Mouse (Mus musculus): ENCODE data around the gene Col4a5. TPM values are rescaled to one million over a fixed set of nuclear protein-coding genes. Genes with fewer than 3 reads are reported as not detected.

The Col4a5 gene
- polyA plus RNA-seq, 1 experiment from 2014 or later, result 8.1 TPM

GRCm38 (mm10) chrX:141547471-141547870, 72.3 kb downstream of the Col4a5 start:
- Histone ChIP-seq H3K9ac (ENCODE audit: low read depth, low read length) (no peak overlapping the region), H3K4me1 (ENCODE audit: control insufficient read depth, insufficient read depth, low read depth, low read length) (no peaks in the 10 kb centered on the region), H3K27me3 (replicated peaks; ENCODE audit: control insufficient read depth, insufficient read depth, low read length) (no peaks in the 10 kb centered on the region), H3K4me2 (ENCODE audit: low read length) (no peak overlapping the region), H3K4me3 (ENCODE audit: low read length) (no peak overlapping the region), H3K36me3 (ENCODE audit: control insufficient read depth, insufficient read depth, low read length) (no peaks in the 10 kb centered on the region), H3K9me3 (ENCODE audit: control insufficient read depth, low read length) (no peaks in the 10 kb centered on the region), H3K27ac (ENCODE audit: low read depth, low read length) (no peak overlapping the region)
- 93% methylated on average over 2 of the region's 2 CpGs for WGBS
- no peak for ATAC-seq

GRCm38 (mm10) chrX:141590242-141590641, 115.1 kb downstream of the Col4a5 start:
- no peak for ATAC-seq
- Histone ChIP-seq H3K9me3 (ENCODE audit: control insufficient read depth, low read length) (no peaks in the 10 kb centered on the region), H3K4me3 (ENCODE audit: low read length) (no peak overlapping the region), H3K27ac (ENCODE audit: low read depth, low read length) (no peak overlapping the region), H3K36me3 (ENCODE audit: control insufficient read depth, insufficient read depth, low read length) (no peaks in the 10 kb centered on the region), H3K4me1 (ENCODE audit: control insufficient read depth, insufficient read depth, low read depth, low read length) (no peaks in the 10 kb centered on the region), H3K4me2 (ENCODE audit: low read length) (no peak overlapping the region), H3K27me3 (replicated peaks; ENCODE audit: control insufficient read depth, insufficient read depth, low read length) (no peaks in the 10 kb centered on the region), H3K9ac (ENCODE audit: low read depth, low read length) (no peak overlapping the region)
- WGBS, result 37% methylated on average over 3 of the region's 3 CpGs

DNA sequence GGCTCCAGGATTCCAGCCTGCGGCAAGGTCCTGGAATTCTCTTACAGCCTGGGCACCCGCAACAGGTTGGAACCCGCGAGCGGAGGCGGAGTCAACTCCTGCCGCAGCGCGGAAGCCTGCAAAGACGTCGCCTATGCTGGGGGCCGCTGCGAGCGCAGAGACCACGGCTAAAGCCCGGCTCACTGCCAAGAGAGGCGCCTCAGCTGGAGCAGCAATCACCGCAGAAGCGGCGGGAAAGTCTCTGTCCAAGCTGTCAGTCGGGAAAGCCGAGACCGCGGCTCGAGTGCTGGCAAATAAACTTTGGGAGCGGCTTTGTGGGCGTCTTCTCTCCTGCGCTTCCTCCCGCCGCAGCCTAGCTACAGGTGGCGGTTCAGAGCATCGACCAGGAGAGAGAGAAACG, 246.5 kb downstream of the Col4a5 start:
- Histone ChIP-seq H3K27me3 (replicated peaks; ENCODE audit: control insufficient read depth, insufficient read depth, low read length) (peaks cover 33% of the 10 kb centered on the region), H3K27ac (ENCODE audit: low read depth, low read length) (no peak overlapping the region), H3K36me3 (ENCODE audit: control insufficient read depth, insufficient read depth, low read length) (no peaks in the 10 kb centered on the region), H3K4me2 (ENCODE audit: low read length) (peak overlapping the region; percentile 74), H3K4me1 (ENCODE audit: control insufficient read depth, insufficient read depth, low read depth, low read length) (peaks cover 7% of the 10 kb centered on the region), H3K9me3 (ENCODE audit: control insufficient read depth, low read length) (no peaks in the 10 kb centered on the region), H3K4me3 (ENCODE audit: low read length) (peak overlapping the region; percentile 43), H3K9ac (ENCODE audit: low read depth, low read length) (peak overlapping the region; percentile 27; the same call in 1 of the 2 replicates)
- ATAC-seq, result no peak
- 16% methylated on average over 33 of the region's 33 CpGs for WGBS

GRCm38 (mm10) chrX:141723936-141724335, 248.8 kb downstream of the Col4a5 start:
- H3K9me3 ChIP-seq (ENCODE audit: control insufficient read depth, low read length), result no peaks in the 10 kb centered on the region
- no peaks in the 10 kb centered on the region for H3K36me3 ChIP-seq (ENCODE audit: control insufficient read depth, insufficient read depth, low read length)
- peaks cover 7% of the 10 kb centered on the region for H3K4me1 ChIP-seq (ENCODE audit: control insufficient read depth, insufficient read depth, low read depth, low read length)
- 19% methylated on average over 14 of the region's 16 CpGs for WGBS
- peak; percentile 38; the same call in 1 of the 2 replicates for ATAC-seq
- H3K4me2 ChIP-seq (ENCODE audit: low read length), result peak overlapping the region; percentile 62
- H3K27ac ChIP-seq (ENCODE audit: low read depth, low read length), result no peak overlapping the region
- H3K4me3 ChIP-seq (ENCODE audit: low read length), result peak overlapping the region; percentile 49
- H3K27me3 ChIP-seq (replicated peaks; ENCODE audit: control insufficient read depth, insufficient read depth, low read length), result peaks cover 35% of the 10 kb centered on the region
- H3K9ac ChIP-seq (ENCODE audit: low read depth, low read length), result peak overlapping the region; percentile 38; the same call in 1 of the 2 replicates

DNA sequence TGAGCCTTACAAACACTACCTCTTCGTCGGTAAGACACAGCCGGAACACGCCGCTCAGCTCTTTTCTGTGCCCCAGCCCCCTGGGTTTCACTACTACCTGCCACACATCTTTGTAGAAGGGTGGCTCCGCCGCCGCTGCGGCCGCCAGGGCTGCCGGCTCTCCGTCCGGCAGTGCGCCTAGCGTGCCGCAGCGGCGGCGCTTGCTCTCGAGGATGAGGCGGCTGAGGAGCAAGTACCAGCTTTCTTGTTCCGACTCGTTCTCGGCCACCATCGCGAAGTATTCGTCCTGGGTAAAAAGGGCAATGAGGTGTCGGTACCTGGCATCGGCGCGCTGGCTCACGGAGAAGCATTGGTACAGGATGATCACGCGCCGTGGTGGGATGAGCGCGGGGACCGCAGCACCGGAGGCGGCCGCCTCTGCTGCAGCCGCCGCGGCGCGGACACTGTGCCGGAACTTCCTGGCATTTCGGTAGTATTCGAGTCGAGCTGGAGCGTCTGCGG, 249.3 kb downstream of the Col4a5 start:
- 22% methylated on average over 50 of the region's 52 CpGs for WGBS
- Histone ChIP-seq H3K27me3 (replicated peaks; ENCODE audit: control insufficient read depth, insufficient read depth, low read length) (peaks cover 35% of the 10 kb centered on the region), H3K4me2 (ENCODE audit: low read length) (peak overlapping the region; percentile 62), H3K36me3 (ENCODE audit: control insufficient read depth, insufficient read depth, low read length) (no peaks in the 10 kb centered on the region), H3K9me3 (ENCODE audit: control insufficient read depth, low read length) (no peaks in the 10 kb centered on the region), H3K27ac (ENCODE audit: low read depth, low read length) (no peak overlapping the region), H3K4me3 (ENCODE audit: low read length) (peak overlapping the region; percentile 49), H3K4me1 (ENCODE audit: control insufficient read depth, insufficient read depth, low read depth, low read length) (peaks cover 7% of the 10 kb centered on the region), H3K9ac (ENCODE audit: low read depth, low read length) (peak overlapping the region; percentile 38)
- ATAC-seq, result peak; percentile 34

DNA sequence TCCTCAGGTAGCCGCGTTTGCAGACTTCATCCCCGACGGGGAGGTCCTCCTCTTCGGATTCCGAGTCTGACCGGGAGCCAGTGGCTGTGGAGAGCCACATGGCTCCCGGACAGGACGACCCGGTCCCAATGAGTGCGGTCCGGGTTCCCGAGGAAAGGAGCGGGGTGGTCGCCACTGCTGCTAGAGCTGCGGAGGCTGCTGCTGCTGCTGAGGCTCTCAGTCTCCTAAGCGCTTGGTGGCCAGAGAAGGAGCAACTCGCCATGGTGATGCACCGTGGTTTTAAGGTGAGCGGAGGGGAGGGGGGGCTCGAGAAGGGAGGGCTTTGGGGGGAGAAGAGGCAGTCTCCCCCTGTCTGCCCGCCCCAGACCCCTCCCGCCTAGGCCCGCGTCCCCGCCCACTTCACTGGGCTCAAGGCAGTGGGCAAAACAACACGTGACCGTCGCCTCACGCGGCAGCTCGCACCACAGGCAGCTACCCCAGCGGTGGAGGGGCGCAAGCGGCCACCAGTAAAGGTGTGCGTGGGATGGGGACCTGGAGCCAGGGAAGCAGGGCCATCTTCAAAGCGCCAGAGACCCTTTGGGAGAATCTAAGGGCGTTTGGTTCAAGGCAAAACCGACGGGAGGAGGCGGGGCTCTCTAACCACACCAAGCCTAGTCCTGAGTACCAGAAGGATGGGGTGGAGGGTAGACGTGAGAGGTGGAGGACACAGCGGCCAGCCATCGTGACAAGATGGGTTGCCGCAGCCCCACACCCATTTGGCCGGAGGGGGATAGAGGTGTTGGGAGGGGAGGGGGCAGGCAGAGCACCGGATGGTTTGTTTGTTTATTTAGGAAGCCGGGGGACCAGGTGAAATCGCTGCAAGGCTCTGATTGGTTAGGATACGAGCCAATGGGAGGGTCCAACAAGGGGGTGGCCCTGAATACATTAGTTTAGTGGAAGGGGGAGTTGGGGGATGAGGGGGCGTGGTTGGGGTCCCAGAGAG, 250.0 kb downstream of the Col4a5 start, which contains the start of gene Irs4:
Irs4 (minus strand) TSS at position 327 of the 982 bp plus-strand sequence.
- ATAC-seq, result peak; percentile 89
- WGBS, result 22% methylated on average over 41 of the region's 51 CpGs
- no peaks in the 10 kb centered on the region for H3K36me3 ChIP-seq (ENCODE audit: control insufficient read depth, insufficient read depth, low read length)
- peak within 1 kb of the TSS; percentile 62 for H3K4me2 ChIP-seq (ENCODE audit: low read length)
- H3K4me3 ChIP-seq (ENCODE audit: low read length), result peak within 1 kb of the TSS; percentile 49
- peak within 1 kb of the TSS; percentile 38 for H3K9ac ChIP-seq (ENCODE audit: low read depth, low read length)
- peaks cover 7% of the 10 kb centered on the region for H3K4me1 ChIP-seq (ENCODE audit: control insufficient read depth, insufficient read depth, low read depth, low read length)
- H3K27ac ChIP-seq (ENCODE audit: low read depth, low read length), result no peak within 1 kb of the TSS
- peaks cover 30% of the 10 kb centered on the region for H3K27me3 ChIP-seq (replicated peaks; ENCODE audit: control insufficient read depth, insufficient read depth, low read length)
- no peaks in the 10 kb centered on the region for H3K9me3 ChIP-seq (ENCODE audit: control insufficient read depth, low read length)

DNA sequence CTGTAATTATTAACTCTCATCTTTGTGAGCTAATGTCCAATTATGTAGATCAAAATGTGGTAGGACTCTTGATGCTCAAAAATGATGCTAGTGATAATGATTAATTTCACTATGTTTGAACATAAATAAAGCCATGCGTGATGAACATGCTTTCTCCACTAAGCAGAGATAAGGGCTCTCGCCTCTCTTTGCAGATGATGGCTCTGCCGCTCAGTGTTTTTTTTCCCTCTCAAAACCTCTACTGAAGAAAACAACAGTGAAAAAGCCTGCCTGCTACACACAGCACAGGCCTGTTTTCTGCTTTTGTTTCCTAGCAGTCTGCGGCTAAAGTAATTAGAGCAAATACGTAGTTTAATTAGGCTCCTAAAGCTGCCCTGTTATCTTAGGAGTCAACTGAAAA, 254.4 kb downstream of the Col4a5 start:
- Histone ChIP-seq H3K4me1 (ENCODE audit: control insufficient read depth, insufficient read depth, low read depth, low read length) (no peaks in the 10 kb centered on the region), H3K9ac (ENCODE audit: low read depth, low read length) (no peak overlapping the region), H3K4me3 (ENCODE audit: low read length) (no peak overlapping the region), H3K4me2 (ENCODE audit: low read length) (no peak overlapping the region), H3K27me3 (replicated peaks; ENCODE audit: control insufficient read depth, insufficient read depth, low read length) (peaks cover 3% of the 10 kb centered on the region; the same call in 1 of the 2 replicates), H3K36me3 (ENCODE audit: control insufficient read depth, insufficient read depth, low read length) (no peaks in the 10 kb centered on the region), H3K9me3 (ENCODE audit: control insufficient read depth, low read length) (no peaks in the 10 kb centered on the region), H3K27ac (ENCODE audit: low read depth, low read length) (no peak overlapping the region)
- ATAC-seq, result no peak
- 61% methylated on average over 5 of the region's 5 CpGs for WGBS

Data from hindbrain, embryonic 16.5 days (tissue).